Mouse (Mus musculus) CH12.LX (cell line): ENCODE results near the gene Rnase11. TPM values are rescaled to one million over a fixed set of nuclear protein-coding genes. Genes with fewer than 3 reads are reported as not detected.

Source experiments
- DNase-seq: peaks from one replicate; pipeline ENCODE4 v3.0.0-alpha.2; 2013; ENCODE audit errors: extremely low read depth
- H3K27ac ChIP-seq: 2 replicates; pipeline ENCODE4 v1.5.1; 2012; ENCODE audit warnings: low read depth, mild to moderate bottlenecking, control low read depth, moderate library complexity; ENCODE audit not compliant: insufficient read depth
- H3K27me3 ChIP-seq: replicated peaks from 2 replicates; pipeline ENCODE3; 2012; ENCODE audit warnings: inconsistent platforms
- H3K36me3 ChIP-seq, 2 experiments: replicated peaks in 1 of 2; 2 replicates each; pipeline versions ENCODE3 to v1.6.1; 2012; ENCODE audit warnings: inconsistent platforms in 1 of 2, low read length in 1 of 2, mild to moderate bottlenecking in 1 of 2, mixed read lengths in 1 of 2, moderate library complexity in 1 of 2; ENCODE audit not compliant: control insufficient read depth in 1 of 2, insufficient read depth in 1 of 2
- H3K4me1 ChIP-seq, 2 experiments: 2 replicates each; pipeline ENCODE4 v1.6.1; 2012; ENCODE audit warnings: inconsistent platforms in 1 of 2, moderate library complexity in 1 of 2; ENCODE audit not compliant: insufficient read depth in 2 of 2, control insufficient read depth in 1 of 2
- H3K4me2 ChIP-seq: 2 replicates; pipeline ENCODE4 v1.6.1; 2012; ENCODE audit warnings: low read depth, mild to moderate bottlenecking, control low read depth; ENCODE audit not compliant: poor library complexity, insufficient read depth, severe bottlenecking
- H3K4me3 ChIP-seq, 3 experiments: fragments of 150-350 bp in 1 of 3; sonication (generic) in 1 of 3; replicated peaks in 1 of 3; 2 replicates each; pipeline versions ENCODE3 to v1.5.1; 2011 to 2012; ENCODE audit warnings: low read depth in 2 of 3, low read length in 2 of 3, mild to moderate bottlenecking in 2 of 3, moderate library complexity in 2 of 3, control low read depth in 1 of 3, improper control_type of control experiment in 1 of 3, inconsistent platforms in 1 of 3, mixed read lengths in 1 of 3; ENCODE audit not compliant: poor library complexity in 1 of 3
- H3K79me2 ChIP-seq: replicated peaks from 2 replicates; pipeline ENCODE4 v1.6.1; 2012; ENCODE audit warnings: mild to moderate bottlenecking, moderate library complexity; ENCODE audit not compliant: control insufficient read depth, poor library complexity, insufficient read depth, severe bottlenecking; ENCODE audit errors: extremely low read depth
- H3K9ac ChIP-seq: 2 replicates; pipeline ENCODE4 v1.6.1; 2012; ENCODE audit warnings: low read depth, mild to moderate bottlenecking, control low read depth, moderate library complexity; ENCODE audit not compliant: insufficient read depth
- H3K9me3 ChIP-seq: replicated peaks from 2 replicates; pipeline ENCODE3; 2012; ENCODE audit warnings: low read length, inconsistent platforms, mixed read lengths
- BHLHE40 ChIP-seq: IDR thresholded peaks from 2 replicates; pipeline ENCODE4 v1.6.1; 2011; ENCODE audit warnings: mild to moderate bottlenecking, low read depth, low read length, improper control_type of control experiment
- CHD2 ChIP-seq: IDR thresholded peaks from 2 replicates; pipeline ENCODE4 v1.6.1; 2011; ENCODE audit warnings: low read length, improper control_type of control experiment
- ELF1 ChIP-seq: IDR thresholded peaks from 2 replicates; pipeline ENCODE4 v1.6.1; 2014; ENCODE audit warnings: low read depth, mild to moderate bottlenecking, inconsistent platforms, low read length, improper control_type of control experiment
- EP300 ChIP-seq: IDR thresholded peaks from 2 replicates; pipeline ENCODE4 v1.6.1; 2011; ENCODE audit warnings: low read length, improper control_type of control experiment
- ETS1 ChIP-seq: conservative IDR thresholded peaks from 2 replicates; pipeline ENCODE4 v1.6.1; 2012; ENCODE audit warnings: low read depth, mild to moderate bottlenecking, inconsistent platforms, low read length, improper control_type of control experiment, moderate library complexity
- HCFC1 ChIP-seq: IDR thresholded peaks from 2 replicates; pipeline ENCODE4 v1.6.1; 2012; ENCODE audit warnings: low read depth, mild to moderate bottlenecking, inconsistent platforms, low read length, improper control_type of control experiment
- IRF4 ChIP-seq: IDR thresholded peaks from 2 replicates; pipeline ENCODE4 v1.6.1; 2014; ENCODE audit warnings: low read depth, mild to moderate bottlenecking, inconsistent platforms, low read length, improper control_type of control experiment
- JUN ChIP-seq: IDR thresholded peaks from 2 replicates; pipeline ENCODE4 v1.6.1; 2011; ENCODE audit warnings: low read depth, mild to moderate bottlenecking, low read length, improper control_type of control experiment, moderate library complexity; ENCODE audit not compliant: insufficient read depth
- JUND ChIP-seq: conservative IDR thresholded peaks from 2 replicates; pipeline ENCODE4 v1.6.1; 2011; ENCODE audit warnings: low read depth, low read length, improper control_type of control experiment
- KAT2A ChIP-seq: IDR thresholded peaks from 2 replicates; pipeline ENCODE4 v1.6.1; 2012; ENCODE audit warnings: low read length, improper control_type of control experiment, inconsistent platforms; ENCODE audit not compliant: insufficient replicate concordance
- MAFK ChIP-seq: IDR thresholded peaks from 2 replicates; pipeline ENCODE4 v1.6.1; 2011; ENCODE audit warnings: low read length, improper control_type of control experiment; ENCODE audit not compliant: insufficient replicate concordance
- MAX ChIP-seq: IDR thresholded peaks from 2 replicates; pipeline ENCODE4 v1.6.1; 2011; ENCODE audit warnings: low read length, improper control_type of control experiment
- MEF2A ChIP-seq: IDR thresholded peaks from 2 replicates; pipeline ENCODE4 v1.6.1; 2014; ENCODE audit warnings: low read depth, mild to moderate bottlenecking, inconsistent platforms, low read length, improper control_type of control experiment, borderline replicate concordance
- MYC ChIP-seq: IDR thresholded peaks from 2 replicates; pipeline ENCODE4 v1.6.1; 2011; ENCODE audit warnings: low read depth, mild to moderate bottlenecking, improper control_type of control experiment, low read length
- NELFE ChIP-seq: IDR thresholded peaks from 2 replicates; pipeline ENCODE4 v1.6.1; 2011; ENCODE audit warnings: low read depth, low read length, improper control_type of control experiment
- NRF1 ChIP-seq: IDR thresholded peaks from 2 replicates; pipeline ENCODE4 v1.6.1; 2014; ENCODE audit warnings: low read depth, mild to moderate bottlenecking, inconsistent platforms, low read length, improper control_type of control experiment, moderate library complexity
- RAD21 ChIP-seq: IDR thresholded peaks from 2 replicates; pipeline ENCODE4 v1.6.1; 2011; ENCODE audit warnings: low read depth, mild to moderate bottlenecking, low read length, improper control_type of control experiment, moderate library complexity
- RCOR1 ChIP-seq: conservative IDR thresholded peaks from 2 replicates; pipeline ENCODE4 v1.6.1; 2012; ENCODE audit warnings: low read depth, mild to moderate bottlenecking, inconsistent platforms, low read length, improper control_type of control experiment
- SIN3A ChIP-seq: IDR thresholded peaks from 2 replicates; pipeline ENCODE4 v1.6.1; 2012; ENCODE audit warnings: low read length, improper control_type of control experiment, inconsistent platforms
- SMC3 ChIP-seq: IDR thresholded peaks from 2 replicates; pipeline ENCODE4 v1.6.1; 2011; ENCODE audit warnings: low read depth, low read length, improper control_type of control experiment
- TBP ChIP-seq: conservative IDR thresholded peaks from 2 replicates; pipeline ENCODE4 v1.6.1; 2011; ENCODE audit warnings: low read depth, low read length, improper control_type of control experiment
- TCF12 ChIP-seq: IDR thresholded peaks from 2 replicates; pipeline ENCODE4 v1.6.1; 2014; ENCODE audit warnings: low read depth, mild to moderate bottlenecking, inconsistent platforms, low read length, improper control_type of control experiment
- UBTF ChIP-seq: IDR thresholded peaks from 2 replicates; pipeline ENCODE4 v1.6.1; 2012; ENCODE audit warnings: low read depth, mild to moderate bottlenecking, inconsistent platforms, low read length, improper control_type of control experiment, moderate library complexity
- USF2 ChIP-seq: conservative IDR thresholded peaks from 2 replicates; pipeline ENCODE4 v1.6.1; 2011; ENCODE audit warnings: low read depth, low read length, improper control_type of control experiment
- ZC3H11A ChIP-seq: IDR thresholded peaks from 2 replicates; pipeline ENCODE4 v1.6.1; 2012; ENCODE audit warnings: low read depth, mild to moderate bottlenecking, inconsistent platforms, low read length, improper control_type of control experiment
- ZKSCAN1 ChIP-seq: IDR thresholded peaks from 2 replicates; pipeline ENCODE4 v1.6.1; 2012; ENCODE audit warnings: low read depth, inconsistent platforms, low read length, improper control_type of control experiment, borderline replicate concordance
- ZMIZ1 ChIP-seq: IDR thresholded peaks from 2 replicates; pipeline ENCODE4 v1.6.1; 2012; ENCODE audit warnings: low read depth, mild to moderate bottlenecking, inconsistent platforms, low read length, improper control_type of control experiment
- dilution Hi-C: fragments of 300-500 bp; cut with MboI; formaldehyde crosslinking; loops from 2 replicates; pipeline ENCODE4 v1.14.3; 2020; ENCODE audit warnings: low sequenced_read_pairs; ENCODE audit not compliant: extremely low pct_unique_long_range_greater_than_20kb, extremely low pct_ligation_motif_present
- in situ Hi-C: fragments of 300-500 bp; cut with MboI; formaldehyde crosslinking; loops from 3 replicates; pipeline ENCODE4 v1.14.3; 2019; ENCODE audit warnings: low sequenced_read_pairs, low pct_ligation_motif_present, low pct_unique_long_range_greater_than_20kb, mixed read lengths
- polyA plus RNA-seq: library from polyadenylated mRNA; unstranded; fragments of >175 nt; gene quantifications from 2 replicates; pipeline ENCODE4 v1.2.1, GENCODE M21; 2012; ENCODE audit warnings: low read depth; ENCODE audit not compliant: insufficient read length
- total RNA-seq, 2 experiments: library from RNA; depleted of rRNA; stranded (reverse); fragments of 300-350 nt in 1 of 2; fragments of >200 nt in 1 of 2; gene quantifications; 2 replicates each; pipeline ENCODE4 v1.2.3; 2012 to 2014

Gene Rnase11
- total RNA-seq (2012; rRNA removed) = not detected in 2 replicates
- not detected in 2 replicates for total RNA-seq (2014; rRNA removed)
- not detected in 2 replicates for polyA plus RNA-seq

- Histone ChIP-seq H3K27me3 (no peaks in the 10 kb centered on the region), H3K79me2 (no peaks in the 10 kb centered on the region), H3K9ac (no peak within 1 kb of the TSS), H3K4me3 (no peak within 1 kb of the TSS), H3K27ac (no peak within 1 kb of the TSS), H3K9me3 (no peaks in the 10 kb centered on the region), H3K4me2 (no peak within 1 kb of the TSS), H3K4me1 (peaks cover 7 to 22% of the 10 kb centered on the region in 2 experiments), H3K36me3 (no peaks in the 10 kb centered on the region)
- dilution Hi-C loops (no loop called here), in situ Hi-C loops (no loop called here)
- TF ChIP-seq TCF12 (no peak), IRF4 (no peak), SMC3 (no peak), ZKSCAN1 (no peak), HCFC1 (no peak), UBTF (no peak), ELF1 (no peak), RAD21 (no peak), EP300 (no peak), ZMIZ1 (no peak), KAT2A (no peak), MYC (no peak), ETS1 (no peak)
- no peak for DNase-seq
Measured at GRCm38 (mm10) chr14:51050063-51050462, at the start of gene Rnase11. Rnase11 (minus strand) TSS chr14:51050163.

GRCm38 (mm10) chr14:51098921-51099320, 49.0 kb upstream of the Rnase11 start:
- Histone ChIP-seq H3K4me3 (no peak overlapping the region), H3K4me1 (peaks cover 6 to 25% of the 10 kb centered on the region in 2 experiments; a peak in 2 of 4 replicates), H3K9ac (no peak overlapping the region), H3K27me3 (no peaks in the 10 kb centered on the region), H3K79me2 (no peaks in the 10 kb centered on the region), H3K9me3 (no peaks in the 10 kb centered on the region), H3K27ac (no peak overlapping the region), H3K4me2 (no peak overlapping the region), H3K36me3 (no peaks in the 10 kb centered on the region)
- no peak for TF ChIP-seq CHD2
- TF ChIP-seq KAT2A = no peak
- TF ChIP-seq BHLHE40 = no peak
- no peak for TF ChIP-seq SMC3
- no peak for TF ChIP-seq MAFK
- no peak for TF ChIP-seq SIN3A
- TF ChIP-seq MEF2A = no peak
- TF ChIP-seq TBP = no peak
- no peak for TF ChIP-seq RCOR1
- no peak for TF ChIP-seq NELFE
- no peak for TF ChIP-seq JUND
- no peak for TF ChIP-seq ZC3H11A
- no peak for TF ChIP-seq ETS1
- no peak for TF ChIP-seq MYC
- TF ChIP-seq ZKSCAN1 = no peak
- TF ChIP-seq NRF1 = no peak
- TF ChIP-seq MAX = no peak
- TF ChIP-seq USF2 = no peak
- no peak for TF ChIP-seq TCF12
- no peak for TF ChIP-seq JUN
- dilution Hi-C loops (no loop called here), in situ Hi-C loops (loop anchor here (10.0 kb wide), 1 partner anchor 74 kb away; no protein-coding TSS in a partner anchor)
- DNase-seq = no peak
